Mouse (Mus musculus) testis, adult 2 months (tissue): ENCODE data around the gene Hoxc11.

Experiments
- CTCF ChIP-seq: fragments of 200-500 bp; IDR thresholded peaks from 2 replicates; pipeline ENCODE4 v1.5.1; 2012; ENCODE audit warnings: low read depth, mild to moderate bottlenecking, inconsistent platforms, low read length, moderate library complexity; ENCODE audit not compliant: control insufficient read depth, insufficient read depth, insufficient replicate concordance
- POLR2A ChIP-seq: fragments of 200-500 bp; IDR thresholded peaks from 2 replicates; pipeline ENCODE4 v1.6.1; 2012; ENCODE audit warnings: low read depth, mild to moderate bottlenecking, inconsistent platforms, low read length, moderate library complexity; ENCODE audit not compliant: control insufficient read depth

GRCm38 (mm10) chr15:102934438-102934837 is 19.8 kb upstream of the Hoxc11 start:
- no peak for TF ChIP-seq CTCF
- no peak for TF ChIP-seq POLR2A
